Mouse (Mus musculus): ENCODE data around the gene Gcnt1. TPM values are rescaled to one million over a fixed set of nuclear protein-coding genes. Genes with fewer than 3 reads are reported as not detected.

Gcnt1 gene
- 158 and 176 TPM in 2 replicates for polyA plus RNA-seq (2012; rRNA removed)

GRCm38 (mm10) chr19:17372701-17373100, at the start of gene Gcnt1:
Gene Gcnt1 (minus strand): TSS chr19:17372844.
- H3K4me1 ChIP-seq (ENCODE audit: control insufficient read depth, insufficient read depth, low read length), result peaks cover 5% of the 10 kb centered on the region; the same call in 1 of the 2 replicates
- H3K27ac ChIP-seq (ENCODE audit: insufficient read depth, low read depth, low read length), result peak within 1 kb of the TSS; percentile 96
- H3K4me3 ChIP-seq (ENCODE audit: insufficient read depth, low read depth, low read length), result peak within 1 kb of the TSS; percentile 74
- WGBS, result 52% methylated on average over 3 of the region's 3 CpGs
- H3K36me3 ChIP-seq (ENCODE audit: control insufficient read depth, insufficient read depth, low read length), result no peaks in the 10 kb centered on the region; the same call in 1 of the 2 replicates
- TF ChIP-seq CTCF (conservative IDR thresholded peaks at IDR 0.05; ENCODE audit: insufficient read depth, insufficient read length, low read depth, low read length) (no peak), POLR2A (IDR thresholded peaks at IDR 0.05; ENCODE audit: low read depth, low read length) (no peak)
- peak; percentile 88 for DNase-seq
- no peaks in the 10 kb centered on the region for H3K27me3 ChIP-seq (replicated peaks; ENCODE audit: control insufficient read depth, insufficient read depth, low read length)

DNA sequence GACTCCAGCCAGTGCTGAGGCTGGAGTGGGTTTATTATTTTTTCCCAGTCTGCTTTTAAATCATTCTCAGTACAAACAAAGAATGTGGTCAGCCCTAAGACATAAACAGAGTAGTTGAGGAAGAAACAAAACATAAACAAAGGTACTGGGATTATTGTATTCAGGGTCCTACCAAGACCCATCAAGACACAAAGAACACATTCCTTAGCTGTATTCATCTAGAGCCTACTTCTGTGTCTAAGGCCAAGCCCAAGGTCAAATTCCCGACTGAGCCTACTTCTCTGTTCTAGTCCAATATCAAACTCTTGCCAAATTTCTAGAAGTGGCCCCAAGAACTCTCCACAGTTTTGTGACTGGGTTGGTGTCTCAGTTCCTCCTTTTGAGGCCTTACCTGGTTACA, 45.2 kb upstream of the Gcnt1 start:
- no peak overlapping the region for H3K27ac ChIP-seq (ENCODE audit: insufficient read depth, low read depth, low read length)
- H3K27me3 ChIP-seq (replicated peaks; ENCODE audit: control insufficient read depth, insufficient read depth, low read length), result no peaks in the 10 kb centered on the region
- H3K36me3 ChIP-seq (ENCODE audit: control insufficient read depth, insufficient read depth, low read length), result no peaks in the 10 kb centered on the region
- no peak for DNase-seq
- TF ChIP-seq POLR2A (IDR thresholded peaks at IDR 0.05; ENCODE audit: low read depth, low read length) (no peak), CTCF (conservative IDR thresholded peaks at IDR 0.05; ENCODE audit: insufficient read depth, insufficient read length, low read depth, low read length) (no peak)
- no peaks in the 10 kb centered on the region for H3K4me1 ChIP-seq (ENCODE audit: control insufficient read depth, insufficient read depth, low read length)
- 69% methylated on average over 1 of the region's 1 CpGs for WGBS
- H3K4me3 ChIP-seq (ENCODE audit: insufficient read depth, low read depth, low read length), result no peak overlapping the region

GRCm38 (mm10) chr19:17412915-17413459, 40.3 kb upstream of the Gcnt1 start:
- H3K4me3 ChIP-seq (ENCODE audit: insufficient read depth, low read depth, low read length), result no peak overlapping the region
- H3K36me3 ChIP-seq (ENCODE audit: control insufficient read depth, insufficient read depth, low read length), result no peaks in the 10 kb centered on the region
- no peaks in the 10 kb centered on the region for H3K27me3 ChIP-seq (replicated peaks; ENCODE audit: control insufficient read depth, insufficient read depth, low read length)
- no peak for DNase-seq
- TF ChIP-seq CTCF (conservative IDR thresholded peaks at IDR 0.05; ENCODE audit: insufficient read depth, insufficient read length, low read depth, low read length) (no peak), POLR2A (IDR thresholded peaks at IDR 0.05; ENCODE audit: low read depth, low read length) (no peak)
- WGBS, result 42% methylated on average over 4 of the region's 4 CpGs
- no peak overlapping the region for H3K27ac ChIP-seq (ENCODE audit: insufficient read depth, low read depth, low read length)
- H3K4me1 ChIP-seq (ENCODE audit: control insufficient read depth, insufficient read depth, low read length), result no peaks in the 10 kb centered on the region

- no peaks in the 10 kb centered on the region for H3K36me3 ChIP-seq (ENCODE audit: control insufficient read depth, insufficient read depth, low read length)
- 64% methylated on average over 5 of the region's 5 CpGs for WGBS
- no peak for DNase-seq
- no peak for TF ChIP-seq POLR2A (IDR thresholded peaks at IDR 0.05; ENCODE audit: low read depth, low read length)
- no peak for TF ChIP-seq CTCF (conservative IDR thresholded peaks at IDR 0.05; ENCODE audit: insufficient read depth, insufficient read length, low read depth, low read length)
- H3K4me1 ChIP-seq (ENCODE audit: control insufficient read depth, insufficient read depth, low read length), result no peaks in the 10 kb centered on the region
- no peaks in the 10 kb centered on the region for H3K27me3 ChIP-seq (replicated peaks; ENCODE audit: control insufficient read depth, insufficient read depth, low read length)
- no peak overlapping the region for H3K4me3 ChIP-seq (ENCODE audit: insufficient read depth, low read depth, low read length)
- H3K27ac ChIP-seq (ENCODE audit: insufficient read depth, low read depth, low read length), result no peak overlapping the region
Measured at GRCm38 (mm10) chr19:17410465-17411065, 37.9 kb upstream of the Gcnt1 start.

DNA sequence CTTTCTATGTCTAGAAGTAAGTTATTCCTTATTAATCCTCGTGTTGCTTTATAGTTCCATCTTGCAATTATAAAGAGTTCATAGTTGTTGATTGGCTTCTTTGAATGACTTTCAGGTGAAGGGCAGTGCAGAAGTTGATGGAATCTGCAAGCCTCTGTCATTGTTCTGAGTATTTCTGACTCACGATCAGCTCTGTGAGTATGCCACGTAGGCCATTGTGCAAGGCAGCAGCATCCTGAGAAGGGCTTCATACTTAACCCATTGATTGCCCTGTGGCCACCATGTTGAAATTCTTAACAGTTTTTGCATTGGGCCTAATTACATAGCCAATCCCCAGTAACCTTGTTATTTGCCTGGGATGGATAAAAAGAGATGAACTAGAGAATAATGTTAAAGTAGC, 36.7 kb upstream of the Gcnt1 start:
- 72% methylated on average over 3 of the region's 3 CpGs for WGBS
- Histone ChIP-seq H3K27me3 (replicated peaks; ENCODE audit: control insufficient read depth, insufficient read depth, low read length) (no peaks in the 10 kb centered on the region), H3K36me3 (ENCODE audit: control insufficient read depth, insufficient read depth, low read length) (no peaks in the 10 kb centered on the region), H3K4me1 (ENCODE audit: control insufficient read depth, insufficient read depth, low read length) (no peaks in the 10 kb centered on the region), H3K27ac (ENCODE audit: insufficient read depth, low read depth, low read length) (no peak overlapping the region), H3K4me3 (ENCODE audit: insufficient read depth, low read depth, low read length) (no peak overlapping the region)
- TF ChIP-seq CTCF (conservative IDR thresholded peaks at IDR 0.05; ENCODE audit: insufficient read depth, insufficient read length, low read depth, low read length), result no peak
- no peak for TF ChIP-seq POLR2A (IDR thresholded peaks at IDR 0.05; ENCODE audit: low read depth, low read length)
- no peak for DNase-seq

DNA sequence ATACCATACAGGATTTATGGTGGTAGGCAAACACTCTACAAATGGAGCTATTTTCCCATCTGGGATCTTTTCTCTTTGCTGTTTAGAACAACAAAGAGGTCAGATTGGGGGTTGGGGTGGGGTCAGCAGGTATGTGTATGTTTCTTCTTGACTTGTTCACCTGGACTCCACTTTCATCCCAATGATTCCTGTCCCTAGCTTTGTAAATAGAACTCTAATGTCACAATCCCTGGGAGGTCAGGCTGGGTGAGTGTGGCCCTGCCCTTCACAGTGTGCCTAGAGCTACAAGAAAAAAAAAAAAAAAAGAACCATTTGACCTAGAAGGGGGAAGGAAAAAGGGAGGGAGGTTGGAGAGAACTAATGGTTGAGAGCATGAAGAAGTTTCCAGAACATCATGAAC, 35.9 kb upstream of the Gcnt1 start:
- no peaks in the 10 kb centered on the region for H3K27me3 ChIP-seq (replicated peaks; ENCODE audit: control insufficient read depth, insufficient read depth, low read length)
- TF ChIP-seq POLR2A (IDR thresholded peaks at IDR 0.05; ENCODE audit: low read depth, low read length) (no peak), CTCF (conservative IDR thresholded peaks at IDR 0.05; ENCODE audit: insufficient read depth, insufficient read length, low read depth, low read length) (no peak)
- H3K4me1 ChIP-seq (ENCODE audit: control insufficient read depth, insufficient read depth, low read length), result no peaks in the 10 kb centered on the region
- H3K36me3 ChIP-seq (ENCODE audit: control insufficient read depth, insufficient read depth, low read length), result no peaks in the 10 kb centered on the region
- no peak overlapping the region for H3K4me3 ChIP-seq (ENCODE audit: insufficient read depth, low read depth, low read length)
- H3K27ac ChIP-seq (ENCODE audit: insufficient read depth, low read depth, low read length), result no peak overlapping the region
- DNase-seq, result no peak

DNA sequence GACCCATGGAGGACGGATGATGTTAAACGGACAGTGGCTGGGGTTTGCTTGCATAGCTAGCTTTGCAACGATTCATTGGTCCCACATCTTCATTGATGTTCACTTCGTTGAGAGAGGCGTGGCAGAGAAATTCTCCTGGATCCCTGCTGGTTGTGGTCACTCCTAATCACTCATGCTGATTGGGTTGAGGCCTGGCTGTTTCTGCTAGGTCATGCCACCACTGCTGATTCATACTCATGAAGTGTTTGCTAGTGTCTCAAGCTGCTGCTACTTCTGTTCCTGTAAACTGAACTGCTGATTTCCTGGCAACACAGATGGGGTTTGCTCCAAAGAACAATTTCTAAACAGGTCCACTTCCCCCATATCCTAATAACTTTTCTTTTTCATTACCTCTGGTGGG, 34.2 kb upstream of the Gcnt1 start:
- Histone ChIP-seq H3K4me3 (ENCODE audit: insufficient read depth, low read depth, low read length) (no peak overlapping the region), H3K4me1 (ENCODE audit: control insufficient read depth, insufficient read depth, low read length) (no peaks in the 10 kb centered on the region), H3K27me3 (replicated peaks; ENCODE audit: control insufficient read depth, insufficient read depth, low read length) (no peaks in the 10 kb centered on the region), H3K27ac (ENCODE audit: insufficient read depth, low read depth, low read length) (no peak overlapping the region), H3K36me3 (ENCODE audit: control insufficient read depth, insufficient read depth, low read length) (no peaks in the 10 kb centered on the region)
- 93% methylated on average over 5 of the region's 5 CpGs for WGBS
- DNase-seq, result no peak
- no peak for TF ChIP-seq POLR2A (IDR thresholded peaks at IDR 0.05; ENCODE audit: low read depth, low read length)
- no peak for TF ChIP-seq CTCF (conservative IDR thresholded peaks at IDR 0.05; ENCODE audit: insufficient read depth, insufficient read length, low read depth, low read length)

Measured in kidney, adult 2 months (tissue).